Mouse (Mus musculus) heart, postnatal 14 days (tissue): ENCODE results near the gene Gpr21. TPM values are rescaled to one million over a fixed set of nuclear protein-coding genes. Genes with fewer than 3 reads are reported as not detected.
A peak's percentile ranks its signal among the peaks of the same experiment; 100 is the strongest.
"Not testable (repeated sequence)": the region's sequence is repeated elsewhere in the genome, so short reads cannot be mapped to it uniquely, and the experiment has no call there.

Experiments
- DNase-seq, 2 experiments: peaks; one replicate each; pipeline ENCODE4 v3.0.0; 2021 to 2022
- intact Hi-C: fragments of 180-260 bp; cut with DNase I; formaldehyde crosslinking; loops from one replicate; pipeline ENCODE4 v1.15.1; 2025
- long read RNA-seq, 2 experiments: library from polyadenylated mRNA; stranded (forward); transcript quantifications; one replicate each; pipeline ENCODE4 v2.0.0; 2021
- total RNA-seq, 2 experiments: library from RNA; stranded (reverse); gene quantifications; 2 replicates each; pipeline ENCODE4 v1.2.3; 2021

Gpr21 gene
- total RNA-seq = under 1 TPM; 0.91 to 1.00 TPM
- long read RNA-seq, experiment 1 = 0 reads
- long read RNA-seq, experiment 2 = 0 reads

GRCm38 (mm10) chr2:37516030-37516710 is at the start of gene Gpr21:
Gene Gpr21 (plus strand): TSS chr2:37516332.
- intact Hi-C loops = no loop called here
- no peak for DNase-seq

DNA sequence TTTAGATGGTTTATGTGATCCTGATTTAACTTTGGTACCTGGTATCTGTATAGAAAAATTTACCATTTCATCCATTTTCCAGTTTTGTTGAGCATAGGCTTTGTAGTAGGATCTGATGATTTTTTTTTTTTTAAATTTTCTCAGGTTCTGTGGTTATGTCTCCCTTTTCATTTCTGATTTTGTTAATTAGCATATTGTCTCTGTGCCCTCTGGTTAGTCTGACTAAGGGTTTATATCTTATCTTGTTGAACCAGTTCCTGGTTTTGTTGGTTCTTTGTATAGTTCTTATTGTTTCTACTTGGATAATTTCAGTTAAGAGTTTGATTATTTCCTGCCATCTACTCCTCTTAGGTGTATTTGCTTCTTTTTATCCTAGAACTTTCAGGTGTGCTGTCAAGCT is 36.6 kb upstream of the Gpr21 start:
- no peak for DNase-seq
- intact Hi-C loops = no loop called here

DNA sequence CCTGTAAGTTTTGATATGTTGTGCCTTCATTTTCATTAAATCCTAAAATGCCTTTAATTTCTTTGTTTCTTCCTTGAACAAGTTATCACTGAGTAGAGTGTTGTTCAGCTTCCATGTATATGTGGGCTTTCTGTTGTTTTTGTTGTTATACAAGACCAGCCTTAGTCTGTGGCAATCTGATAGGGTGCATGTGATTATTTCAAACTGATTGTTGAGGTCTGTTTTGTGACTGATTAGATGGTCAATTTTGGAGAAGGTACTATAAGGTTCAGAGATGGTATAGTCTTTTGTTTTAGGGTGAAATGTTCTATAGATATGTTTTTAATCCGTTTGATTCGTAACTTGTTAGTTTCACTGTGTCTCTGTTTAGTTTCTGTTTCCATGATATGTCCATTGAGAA is 36.1 kb upstream of the Gpr21 start:
- intact Hi-C loops = no loop called here
- no peak for DNase-seq

DNA sequence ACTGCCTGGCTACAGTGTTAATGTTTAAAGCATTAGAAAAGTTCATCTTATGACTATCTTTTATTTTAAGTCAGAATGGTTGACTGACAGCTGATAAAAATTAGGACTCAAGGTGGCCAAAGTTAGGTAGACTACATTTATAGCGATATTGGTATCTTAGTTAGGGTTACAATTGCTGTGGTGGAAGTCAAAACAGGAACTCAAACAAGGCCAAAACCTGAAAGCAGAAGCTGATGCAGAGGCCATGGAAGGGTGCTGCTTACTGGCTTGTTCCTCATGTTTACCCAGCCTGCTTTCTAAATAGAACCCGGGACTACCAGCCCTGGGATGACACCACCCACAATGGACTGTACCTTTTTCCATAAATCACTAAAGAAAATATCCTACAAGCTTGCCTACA is 32.0 kb upstream of the Gpr21 start:
- no peak for DNase-seq
- intact Hi-C loops = loop anchor here (2.0 kb wide), 1 partner anchor 101 kb away; no protein-coding TSS in a partner anchor

DNA sequence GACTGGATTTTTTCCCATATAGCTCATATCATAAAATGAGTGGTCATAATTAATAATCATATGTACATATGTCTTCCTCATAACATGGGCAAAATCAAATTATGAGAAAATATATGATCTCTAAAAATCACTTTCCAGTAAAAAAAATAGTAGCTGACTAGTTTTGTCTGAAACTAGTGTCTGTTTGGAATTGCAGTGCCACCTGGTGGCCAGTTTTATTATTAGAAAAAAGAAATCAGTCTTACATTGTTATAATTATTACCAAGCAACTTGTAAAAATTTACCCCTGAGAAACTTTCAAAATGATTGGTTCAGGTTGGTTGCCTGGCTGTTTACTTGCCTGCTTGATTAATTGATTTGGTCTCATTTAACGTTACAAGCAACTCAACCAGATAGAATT is 30.8 kb upstream of the Gpr21 start:
- intact Hi-C loops = loop anchor here (2.0 to 5.0 kb wide), 3 partner anchors 63 to 103 kb away; partner anchors contain the start of gene Rc3h2
- DNase-seq = peak; percentile 13 to 46

DNA sequence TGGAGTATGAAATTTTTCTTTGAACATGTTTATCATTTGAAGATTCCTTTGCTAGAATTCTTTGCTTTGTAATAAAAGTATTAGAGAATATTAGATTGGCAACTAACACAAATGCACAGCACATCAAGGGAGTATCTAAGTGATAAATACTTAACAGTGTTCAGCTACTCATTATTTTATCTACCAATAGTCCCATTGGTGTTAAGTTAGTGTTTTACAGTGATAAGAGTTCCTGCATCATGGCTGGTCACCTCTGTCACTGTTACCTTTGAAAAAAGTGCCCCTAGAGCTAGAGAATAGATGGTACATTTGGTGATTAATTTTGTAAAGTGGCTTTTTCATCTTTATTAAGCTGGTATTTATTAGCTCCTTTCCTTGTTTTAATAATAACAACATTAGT is 29.7 kb upstream of the Gpr21 start:
- DNase-seq = no peak
- intact Hi-C loops = loop anchor here (5.0 kb wide), 2 partner anchors 64 to 79 kb away; partner anchors contain the start of gene Rc3h2

GRCm38 (mm10) chr2:37488956-37489355 is 27.2 kb upstream of the Gpr21 start:
- intact Hi-C loops = loop anchor here (5.0 kb wide), 2 partner anchors 67 to 82 kb away; partner anchors contain the start of gene Rc3h2
- no peak for DNase-seq

- intact Hi-C loops = loop anchor here (5.0 kb wide), 1 partner anchor 275 kb away; no protein-coding TSS in a partner anchor
- no peak for DNase-seq
Measured at GRCm38 (mm10) chr2:37497321-37497720, 18.8 kb upstream of the Gpr21 start.

- DNase-seq, intact Hi-C loops: not testable (repeated sequence)
Measured at GRCm38 (mm10) chr2:37505856-37506255, 10.3 kb upstream of the Gpr21 start.

DNA sequence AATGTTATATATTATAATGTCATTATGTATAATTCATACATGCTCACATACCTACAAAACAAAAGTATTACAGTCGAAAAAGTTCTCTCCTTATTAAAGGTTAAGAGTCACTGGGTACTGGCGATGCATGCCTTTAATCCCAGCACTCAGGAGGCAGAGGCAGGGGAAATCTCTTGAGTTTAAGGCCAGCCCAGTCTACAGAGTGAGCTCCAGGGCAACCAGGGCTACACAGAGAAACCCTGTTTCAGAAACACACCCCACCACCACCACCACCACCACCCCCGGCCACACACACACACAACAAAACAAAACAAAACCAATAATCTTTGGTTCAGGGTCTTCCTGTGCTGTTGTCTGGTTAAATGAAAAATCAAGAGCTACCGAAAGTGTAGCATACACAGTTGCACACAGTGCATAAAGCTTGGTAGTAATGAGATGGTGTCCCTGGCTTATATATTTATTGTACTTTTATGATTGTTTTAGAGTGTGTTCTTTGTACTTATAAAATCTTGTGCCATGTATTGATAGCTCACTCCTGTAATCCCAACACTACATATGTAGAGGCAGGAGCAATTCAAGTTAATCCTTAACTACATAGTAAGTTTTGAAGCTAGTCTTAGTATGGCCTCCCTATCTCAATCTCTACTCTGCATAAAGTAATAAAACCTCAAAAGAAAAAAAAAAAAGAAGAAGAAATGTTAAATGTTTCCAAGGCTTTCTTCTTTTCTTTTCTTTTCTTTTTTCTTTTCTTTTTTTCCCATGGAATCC is 4.8 kb upstream of the Gpr21 start:
- DNase-seq = no peak
- intact Hi-C loops = no loop called here

- intact Hi-C loops = no loop called here
- DNase-seq = no peak
Measured at GRCm38 (mm10) chr2:37516922-37517462, 860 bp downstream of the Gpr21 start.

DNA sequence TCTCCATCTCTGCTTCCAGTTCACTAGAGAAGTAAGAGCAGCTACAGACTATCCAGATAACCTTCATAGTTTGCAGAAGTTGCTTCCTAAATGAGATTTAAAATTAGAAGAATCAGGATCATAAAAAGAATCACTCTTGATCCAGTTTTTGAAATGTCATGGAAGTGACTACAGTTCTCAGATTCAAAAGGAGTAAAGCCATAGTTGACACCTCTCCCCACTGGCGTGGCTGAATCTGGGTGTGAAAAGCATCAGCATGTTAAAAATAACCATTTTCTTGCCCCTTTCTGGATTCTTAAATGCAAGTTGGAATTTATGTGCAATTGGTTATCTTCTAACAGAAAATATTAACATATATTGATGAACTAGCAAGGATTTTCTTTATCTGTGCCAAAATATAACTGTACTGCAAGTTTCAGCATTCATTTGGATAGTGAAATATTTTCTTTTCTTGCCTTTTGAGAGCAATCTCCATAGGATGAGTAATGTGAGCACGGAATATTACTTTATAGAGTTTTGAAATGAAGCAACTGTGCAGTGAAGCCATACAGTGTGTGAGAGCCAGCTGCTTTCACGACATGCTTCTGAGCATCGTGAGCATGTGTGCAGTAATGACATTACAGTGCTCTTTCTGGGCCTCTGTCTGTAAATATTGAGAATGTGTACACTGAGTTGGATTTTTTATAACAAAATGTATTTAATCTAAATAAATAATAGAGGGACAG is 2.6 kb downstream of the Gpr21 start:
- DNase-seq = no peak
- intact Hi-C loops = no loop called here

GRCm38 (mm10) chr2:37519286-37519640 is 3.1 kb downstream of the Gpr21 start:
- no peak for DNase-seq
- intact Hi-C loops = no loop called here

DNA sequence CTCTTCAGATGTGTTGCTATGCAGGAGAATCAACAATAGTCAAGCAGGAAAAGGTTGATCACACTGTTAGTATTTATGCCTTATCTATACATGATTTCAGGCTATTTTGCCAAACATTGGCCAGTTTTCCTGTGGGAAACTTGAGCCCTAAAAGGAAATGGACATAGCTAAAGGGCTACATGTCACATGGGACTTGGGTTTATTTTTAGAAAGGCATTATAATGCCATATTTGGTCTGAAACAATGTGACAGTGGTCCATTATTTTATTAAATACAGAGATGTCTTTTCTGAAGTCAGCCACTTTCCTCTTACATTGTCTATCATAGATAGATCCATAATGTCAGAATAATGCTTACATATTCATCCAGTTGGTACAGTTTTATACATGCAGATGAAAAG is 11.5 kb downstream of the Gpr21 start:
- intact Hi-C loops = no loop called here
- DNase-seq = no peak

DNA sequence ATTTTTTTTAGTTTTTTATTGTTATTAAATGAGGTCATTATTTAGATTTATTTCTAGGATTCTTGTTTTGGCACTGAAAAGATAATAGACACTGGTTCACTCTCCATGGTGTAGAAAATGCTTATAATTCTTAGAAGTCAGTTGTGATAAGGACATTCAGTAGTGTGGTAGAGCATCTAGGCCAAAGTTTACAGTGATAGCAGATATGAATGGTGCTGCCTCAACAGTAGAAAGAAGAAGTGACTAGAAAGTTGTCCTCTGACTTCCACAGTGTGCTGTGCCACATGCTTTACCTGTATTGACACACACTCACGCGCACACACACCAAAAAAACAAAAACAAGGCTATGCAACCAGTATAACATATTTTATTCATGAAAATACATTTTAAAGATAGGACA is 13.3 kb downstream of the Gpr21 start:
- no peak for DNase-seq
- intact Hi-C loops = no loop called here

DNA sequence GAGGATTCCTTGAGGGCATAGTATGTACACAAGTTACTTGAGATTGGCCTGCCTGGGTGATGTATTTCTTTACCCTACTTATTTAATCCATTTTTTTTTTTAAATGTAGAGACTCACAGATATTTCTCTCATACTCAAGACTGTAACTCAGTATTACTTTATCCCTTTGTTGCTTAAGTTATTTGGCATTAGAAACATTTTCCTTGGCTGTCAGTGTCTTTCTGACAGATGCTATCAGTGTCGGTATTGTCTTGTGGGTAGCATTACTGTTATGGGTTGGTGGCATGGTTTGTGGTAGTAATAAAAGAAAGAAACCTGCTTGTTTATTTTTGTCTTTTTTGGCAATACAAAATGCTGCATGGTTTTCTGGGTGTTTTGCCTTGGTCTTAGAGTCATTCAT is 14.6 kb downstream of the Gpr21 start:
- DNase-seq = no peak
- intact Hi-C loops = no loop called here

GRCm38 (mm10) chr2:37531639-37532038 is 15.5 kb downstream of the Gpr21 start:
- no peak for DNase-seq

DNA sequence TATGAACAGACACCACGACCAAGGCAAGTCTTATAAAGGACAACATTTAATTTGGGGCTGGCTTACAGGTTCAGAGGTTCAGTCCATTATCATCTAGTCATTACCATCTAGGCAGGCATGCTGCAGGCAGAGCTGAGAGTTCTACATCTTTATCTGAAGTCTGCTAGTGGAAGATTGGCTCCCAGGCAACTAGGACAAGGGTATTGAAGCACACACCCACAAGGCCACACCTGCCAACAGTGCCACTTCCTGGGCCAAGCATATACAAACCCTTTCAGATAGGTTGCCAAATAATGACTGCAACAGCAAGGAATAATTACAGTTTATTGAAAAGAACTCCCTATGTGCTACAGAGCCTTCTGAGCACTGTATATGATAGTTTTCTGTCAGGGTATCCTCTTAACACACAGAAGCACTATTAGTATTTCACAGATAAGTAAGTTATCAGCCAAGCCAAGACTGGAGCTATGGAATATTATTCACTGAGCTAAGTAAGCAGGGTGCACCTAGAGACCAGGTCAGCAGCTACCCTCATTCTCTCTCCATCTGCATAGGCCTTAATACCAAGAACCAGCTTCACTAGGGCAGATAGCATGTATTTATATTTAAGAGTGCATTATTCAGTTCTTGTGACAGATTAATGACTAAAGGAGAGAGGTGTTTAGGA is 33.3 kb downstream of the Gpr21 start:
- intact Hi-C loops = no loop called here

More at GRCm38 (mm10) chr2:37531639-37532038, 15.5 kb downstream of the Gpr21 start:
- intact Hi-C loops = no loop called here

DNA sequence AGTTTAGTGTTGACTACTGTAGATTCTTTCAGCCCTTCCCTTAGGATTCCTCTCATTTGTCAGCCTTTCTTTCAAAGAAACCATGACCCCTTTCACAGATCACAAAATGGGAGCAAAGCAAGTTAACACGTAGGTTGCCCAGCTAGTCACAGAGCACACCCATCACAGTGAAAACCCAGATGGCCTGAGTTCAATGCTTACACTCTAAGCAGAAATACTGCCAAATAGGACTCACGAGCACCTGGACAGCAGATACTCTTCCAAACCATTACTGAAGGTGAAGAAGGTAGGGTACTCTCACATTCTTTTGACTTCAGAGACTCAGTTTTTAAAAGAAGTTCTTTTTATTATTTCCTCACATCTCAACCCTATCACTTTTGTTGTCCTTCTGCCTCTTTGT is 40.2 kb downstream of the Gpr21 start:
- intact Hi-C loops = no loop called here
- no peak for DNase-seq

More for the DNA sequence above, 33.3 kb downstream of the Gpr21 start:
- DNase-seq = peak; percentile 20 to 24

GRCm38 (mm10) chr2:37565579-37565978 is 49.4 kb downstream of the Gpr21 start:
- peak in 1 of 2 experiments; percentile 3 for DNase-seq
- intact Hi-C loops = loop anchor here (5.0 kb wide), 1 partner anchor 207 kb away; no protein-coding TSS in a partner anchor
